Mouse (Mus musculus): ENCODE results near the gene Actr8.

Gene Actr8

GRCm38 (mm10) chr14:30041836-30042235, 63.7 kb downstream of the Actr8 start:
- no peak for DNase-seq

- DNase-seq: no peak
These were observed 65.3 kb downstream of the Actr8 start for GRCm38 (mm10) chr14:30043356-30043940.

- no peak for DNase-seq
These were observed 67.1 kb downstream of the Actr8 start for GRCm38 (mm10) chr14:30045239-30045638.

GRCm38 (mm10) chr14:30045704-30046220, 67.6 kb downstream of the Actr8 start:
- no peak for DNase-seq

- no peak for DNase-seq
These were observed 68.8 kb downstream of the Actr8 start for GRCm38 (mm10) chr14:30046976-30047375.

GRCm38 (mm10) chr14:30048049-30048448, 69.9 kb downstream of the Actr8 start:
- DNase-seq: no peak

GRCm38 (mm10) chr14:30050280-30050679, 72.1 kb downstream of the Actr8 start:
- DNase-seq: no peak

GRCm38 (mm10) chr14:30054922-30055321, 76.8 kb downstream of the Actr8 start:
- DNase-seq: no peak
